Mouse (Mus musculus) hindbrain, embryonic 12.5 days (tissue): ENCODE data around the gene Slc39a5. TPM values are rescaled to one million over a fixed set of nuclear protein-coding genes. Genes with fewer than 3 reads are reported as not detected.

Experiments used
- ATAC-seq: fragments of 200-750 bp; cut with Nextera tagmentation; 2 replicates; pipeline ENCODE4 v1.8.0; 2017; ENCODE audit warnings: moderate TSS enrichment; ENCODE audit not compliant: low FRiP score
- H3K27ac ChIP-seq: fragments of 300-500 bp; sonication (generic); 2 replicates; pipeline ENCODE4 v1.5.1; 2016; ENCODE audit warnings: mild to moderate bottlenecking
- H3K27me3 ChIP-seq: fragments of 300-500 bp; sonication (generic); 2 replicates; pipeline ENCODE4 v1.6.1; 2016; ENCODE audit warnings: mild to moderate bottlenecking
- H3K36me3 ChIP-seq: fragments of 300-500 bp; sonication (generic); 2 replicates; pipeline ENCODE4 v1.6.1; 2016; ENCODE audit warnings: mild to moderate bottlenecking
- H3K4me1 ChIP-seq: fragments of 300-500 bp; sonication (generic); 2 replicates; pipeline ENCODE4 v1.6.1; 2016
- H3K4me2 ChIP-seq: fragments of 300-500 bp; sonication (generic); replicated peaks from 2 replicates; pipeline ENCODE4 v1.6.1; 2016; ENCODE audit warnings: mild to moderate bottlenecking
- H3K4me3 ChIP-seq: fragments of 300-500 bp; sonication (generic); 2 replicates; pipeline ENCODE4 v1.5.1; 2016; ENCODE audit warnings: mild to moderate bottlenecking
- H3K9ac ChIP-seq: fragments of 300-500 bp; sonication (generic); 2 replicates; pipeline ENCODE4 v1.6.1; 2016; ENCODE audit warnings: mild to moderate bottlenecking, moderate library complexity
- H3K9me3 ChIP-seq: fragments of 300-500 bp; sonication (generic); replicated peaks from 2 replicates; pipeline ENCODE4 v1.6.1; 2016; ENCODE audit warnings: mild to moderate bottlenecking
- WGBS: fragments of 180-500 bp; shearing (Covaris S2); methylation state at CpG from one replicate; pipeline ENCODE4 v1.1.7; 2016; 5-methylcytosine and 5-hydroxymethylcytosine counted together
- polyA plus RNA-seq: library from polyadenylated mRNA; unstranded; fragments of >200 nt; fragmentation: Nextera tagmentation; extraction: Ambion mirVana; gene quantifications from 2 replicates; pipeline ENCODE4 v1.2.1, GENCODE M21; 2016

Slc39a5 gene
- polyA plus RNA-seq, 1 experiment from 2014 or later, result 0.43 TPM

DNA sequence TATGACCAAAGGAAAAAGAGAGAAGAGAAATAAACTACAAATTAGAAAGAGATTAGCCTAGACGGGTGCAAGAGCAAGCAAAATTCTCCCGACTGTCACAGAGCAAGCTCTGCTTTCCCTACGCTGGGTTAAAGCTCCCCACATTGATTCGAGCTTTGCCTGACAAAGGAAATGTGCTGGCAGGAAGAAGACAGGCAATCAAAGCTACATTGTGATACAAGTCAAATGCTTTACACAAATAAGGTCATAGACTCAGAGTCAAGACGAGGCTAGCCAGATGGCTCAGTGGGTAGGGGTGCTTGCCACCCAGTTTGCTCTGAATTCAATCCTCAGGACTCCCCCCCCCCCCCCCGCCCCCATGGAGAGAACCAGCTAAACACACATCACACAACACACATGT, 31.0 kb downstream of the Slc39a5 start:
- ATAC-seq, result no peak
- no peaks in the 10 kb centered on the region for H3K27me3 ChIP-seq
- H3K36me3 ChIP-seq, result peaks cover 7% of the 10 kb centered on the region
- 67% methylated on average over 5 of the region's 6 CpGs for WGBS
- no peaks in the 10 kb centered on the region for H3K9me3 ChIP-seq
- no peak overlapping the region for H3K9ac ChIP-seq
- no peak overlapping the region for H3K4me3 ChIP-seq
- H3K27ac ChIP-seq, result peak overlapping the region; percentile 96; the same call in 1 of the 2 replicates
- peaks cover 14% of the 10 kb centered on the region for H3K4me1 ChIP-seq
- no peak overlapping the region for H3K4me2 ChIP-seq

GRCm38 (mm10) chr10:128369599-128369998, 31.4 kb downstream of the Slc39a5 start:
- Histone ChIP-seq H3K36me3 (peaks cover 9% of the 10 kb centered on the region), H3K4me3 (peak overlapping the region; percentile 71; the same call in 1 of the 2 replicates), H3K9me3 (no peaks in the 10 kb centered on the region), H3K4me1 (peaks cover 14% of the 10 kb centered on the region), H3K9ac (peak overlapping the region; percentile 77; the same call in 1 of the 2 replicates), H3K4me2 (peak overlapping the region; percentile 77), H3K27ac (peak overlapping the region; percentile 96), H3K27me3 (no peaks in the 10 kb centered on the region)
- WGBS, result 83% methylated on average over 6 of the region's 6 CpGs
- no peak for ATAC-seq

GRCm38 (mm10) chr10:128369218-128369543, 31.8 kb downstream of the Slc39a5 start:
- Histone ChIP-seq H3K36me3 (peaks cover 9% of the 10 kb centered on the region), H3K27ac (peak overlapping the region; percentile 96), H3K9me3 (no peaks in the 10 kb centered on the region), H3K9ac (peak overlapping the region; percentile 77), H3K4me1 (peaks cover 14% of the 10 kb centered on the region), H3K27me3 (no peaks in the 10 kb centered on the region), H3K4me2 (peak overlapping the region; percentile 77), H3K4me3 (peak overlapping the region; percentile 71)
- no peak for ATAC-seq
- 8% methylated on average over 9 of the region's 9 CpGs for WGBS

DNA sequence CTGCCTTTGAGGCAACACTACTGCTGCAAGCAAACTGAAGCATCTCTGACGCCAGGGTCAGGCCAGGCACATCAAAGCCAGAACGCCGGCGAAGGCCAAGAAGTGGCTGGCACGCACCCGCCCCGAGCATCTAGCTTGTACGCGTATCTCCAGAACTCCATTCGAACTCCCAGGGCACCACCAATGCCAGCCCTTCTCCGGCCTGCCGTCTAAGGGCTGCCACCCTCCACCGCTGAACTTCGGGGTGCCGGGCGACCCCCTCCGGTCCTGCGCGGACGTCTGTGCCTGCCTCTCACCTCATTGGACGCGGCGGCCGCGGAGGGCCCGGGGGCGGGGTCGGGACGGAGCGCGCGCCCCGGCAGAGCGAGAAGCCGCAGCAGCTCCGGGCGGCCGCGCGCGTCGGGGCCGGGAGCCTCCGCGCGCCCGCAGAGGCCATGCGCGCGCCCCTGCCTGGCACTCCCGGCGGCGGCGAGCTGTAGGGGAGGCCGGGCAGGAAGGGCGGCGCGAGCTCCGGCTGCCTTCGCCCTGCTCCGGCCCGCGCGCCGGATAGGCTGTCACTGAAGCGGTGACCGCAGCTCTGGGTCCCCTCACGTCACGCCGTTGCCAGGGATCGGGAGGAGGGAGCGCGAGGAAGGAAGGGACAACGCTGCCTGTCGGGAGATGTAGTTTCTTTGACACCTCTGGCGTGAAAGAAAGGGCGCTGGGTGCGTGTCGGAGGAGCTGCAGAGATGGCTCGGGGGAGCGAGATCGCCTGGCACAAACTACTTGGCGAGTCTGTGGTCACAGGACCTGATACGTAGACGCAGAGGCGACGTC, 32.4 kb downstream of the Slc39a5 start, which contains the start of gene Coq10a:
Coq10a (minus strand) TSS at position 596 of the 816 bp plus-strand sequence.
- H3K9ac ChIP-seq, result peak within 1 kb of the TSS; percentile 77
- peaks cover 11% of the 10 kb centered on the region for H3K36me3 ChIP-seq
- H3K27me3 ChIP-seq, result no peaks in the 10 kb centered on the region
- under 1% methylated on average over 62 of the region's 87 CpGs for WGBS
- ATAC-seq, result peak; percentile 96
- peak within 1 kb of the TSS; percentile 71 for H3K4me3 ChIP-seq
- H3K27ac ChIP-seq, result peak within 1 kb of the TSS; percentile 96
- H3K4me2 ChIP-seq, result peak within 1 kb of the TSS; percentile 77
- no peaks in the 10 kb centered on the region for H3K9me3 ChIP-seq
- H3K4me1 ChIP-seq, result peaks cover 14% of the 10 kb centered on the region

DNA sequence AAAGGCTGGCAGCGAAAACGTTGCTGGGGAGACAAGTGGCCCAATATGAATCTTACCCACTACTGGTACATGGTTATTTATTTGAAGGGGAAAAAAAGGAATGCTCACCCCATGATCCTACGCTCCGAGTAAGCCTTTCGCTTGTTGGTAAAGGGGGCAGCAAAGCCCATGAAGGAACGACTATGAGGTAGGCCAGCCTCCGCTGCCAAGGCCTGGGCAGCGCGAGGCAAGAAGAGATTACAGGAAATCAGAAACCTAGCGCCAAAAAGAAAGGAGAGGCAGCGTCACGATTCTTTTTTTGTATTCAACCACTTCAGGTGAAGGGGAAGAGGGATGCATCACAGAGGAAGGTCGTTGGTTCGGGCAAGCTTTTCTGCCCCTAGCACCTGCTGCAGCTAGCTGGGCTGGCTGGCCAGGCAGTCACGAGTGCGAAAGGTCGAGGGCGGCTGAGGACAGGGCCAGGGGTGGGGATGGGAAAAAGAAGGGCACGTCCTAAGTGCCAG, 33.1 kb downstream of the Slc39a5 start:
- Histone ChIP-seq H3K36me3 (peaks cover 18% of the 10 kb centered on the region), H3K9ac (peak overlapping the region; percentile 77), H3K4me2 (peak overlapping the region; percentile 77), H3K4me3 (peak overlapping the region; percentile 71), H3K9me3 (no peaks in the 10 kb centered on the region), H3K27ac (peak overlapping the region; percentile 96), H3K4me1 (peaks cover 14% of the 10 kb centered on the region), H3K27me3 (no peaks in the 10 kb centered on the region)
- WGBS, result 13% methylated on average over 19 of the region's 19 CpGs
- no peak for ATAC-seq

GRCm38 (mm10) chr10:128362568-128362967, 38.5 kb downstream of the Slc39a5 start:
- ATAC-seq, result no peak
- Histone ChIP-seq H3K4me2 (no peak overlapping the region), H3K36me3 (peaks cover 69% of the 10 kb centered on the region), H3K27me3 (no peaks in the 10 kb centered on the region), H3K9ac (no peak overlapping the region), H3K27ac (no peak overlapping the region), H3K9me3 (no peaks in the 10 kb centered on the region), H3K4me3 (no peak overlapping the region), H3K4me1 (peaks cover 3% of the 10 kb centered on the region)
- 53% methylated on average over 3 of the region's 3 CpGs for WGBS

DNA sequence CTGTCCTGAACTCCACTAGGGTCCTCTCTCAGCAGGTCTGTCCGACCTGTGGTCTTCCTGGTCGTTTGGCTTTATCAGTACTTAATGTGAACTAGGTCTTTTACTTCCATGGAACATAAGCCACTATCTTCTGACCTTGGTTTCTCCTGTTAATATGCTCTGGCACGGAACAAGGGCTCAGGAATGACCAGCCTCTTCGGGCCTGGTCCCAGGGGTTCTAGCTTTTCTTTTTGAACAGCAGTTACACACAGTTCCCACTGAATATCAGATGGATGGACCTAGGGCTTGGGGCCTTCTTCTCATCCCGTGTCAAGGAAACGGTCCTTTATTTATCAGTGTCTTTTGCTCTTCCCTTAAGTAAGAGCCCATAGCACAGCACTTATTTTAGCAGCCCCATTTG, 39.2 kb downstream of the Slc39a5 start:
- H3K4me2 ChIP-seq, result no peak overlapping the region
- no peaks in the 10 kb centered on the region for H3K9me3 ChIP-seq
- no peaks in the 10 kb centered on the region for H3K27me3 ChIP-seq
- H3K27ac ChIP-seq, result no peak overlapping the region
- ATAC-seq, result no peak
- WGBS, result 93% methylated on average over 6 of the region's 6 CpGs
- no peaks in the 10 kb centered on the region for H3K4me1 ChIP-seq
- H3K36me3 ChIP-seq, result peaks cover 69% of the 10 kb centered on the region
- H3K9ac ChIP-seq, result no peak overlapping the region
- no peak overlapping the region for H3K4me3 ChIP-seq

- no peak overlapping the region for H3K27ac ChIP-seq
- 91% methylated on average over 6 of the region's 6 CpGs for WGBS
- H3K36me3 ChIP-seq, result peaks cover 73% of the 10 kb centered on the region
- H3K9ac ChIP-seq, result no peak overlapping the region
- no peaks in the 10 kb centered on the region for H3K9me3 ChIP-seq
- H3K27me3 ChIP-seq, result no peaks in the 10 kb centered on the region
- no peaks in the 10 kb centered on the region for H3K4me1 ChIP-seq
- no peak overlapping the region for H3K4me2 ChIP-seq
- no peak for ATAC-seq
- no peak overlapping the region for H3K4me3 ChIP-seq
Measured at GRCm38 (mm10) chr10:128359226-128359625, 41.8 kb downstream of the Slc39a5 start.

DNA sequence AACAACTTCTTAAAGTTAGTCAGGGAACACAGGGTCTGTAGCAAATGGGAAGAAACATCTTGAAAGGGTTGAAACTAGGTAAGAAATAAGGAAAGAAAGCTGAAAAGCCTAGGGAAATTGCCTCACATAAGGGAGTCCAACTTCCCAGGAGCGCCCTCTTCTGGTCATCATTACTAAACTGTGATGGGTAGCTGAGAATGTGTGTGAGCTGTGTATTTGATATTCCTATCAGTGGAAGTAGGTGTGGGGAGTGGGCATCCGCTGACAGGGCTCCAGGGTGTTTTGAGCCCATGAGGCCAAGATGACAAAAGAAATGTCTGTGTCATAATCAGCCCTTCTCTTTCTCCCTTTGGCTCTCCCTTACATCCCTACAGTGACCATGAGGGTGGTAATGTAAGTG, 42.2 kb downstream of the Slc39a5 start:
- Histone ChIP-seq H3K9me3 (no peaks in the 10 kb centered on the region), H3K4me1 (no peaks in the 10 kb centered on the region), H3K36me3 (peaks cover 77% of the 10 kb centered on the region), H3K9ac (no peak overlapping the region), H3K4me3 (no peak overlapping the region), H3K4me2 (no peak overlapping the region), H3K27ac (no peak overlapping the region), H3K27me3 (no peaks in the 10 kb centered on the region)
- no peak for ATAC-seq
- 49% methylated on average over 2 of the region's 2 CpGs for WGBS

- H3K4me1 ChIP-seq, result peaks cover 7% of the 10 kb centered on the region; the same call in 1 of the 2 replicates
- no peak overlapping the region for H3K4me2 ChIP-seq
- WGBS, result 94% methylated on average over 8 of the region's 8 CpGs
- no peaks in the 10 kb centered on the region for H3K27me3 ChIP-seq
- ATAC-seq, result no peak
- H3K9ac ChIP-seq, result no peak overlapping the region
- no peaks in the 10 kb centered on the region for H3K9me3 ChIP-seq
- no peak overlapping the region for H3K4me3 ChIP-seq
- H3K36me3 ChIP-seq, result peaks cover 32% of the 10 kb centered on the region
- H3K27ac ChIP-seq, result no peak overlapping the region
Measured at GRCm38 (mm10) chr10:128347541-128347940, 53.5 kb downstream of the Slc39a5 start.
